Comparison of ENCODE assay signal across 8 mouse cellular contexts in the genomic region with DNA sequence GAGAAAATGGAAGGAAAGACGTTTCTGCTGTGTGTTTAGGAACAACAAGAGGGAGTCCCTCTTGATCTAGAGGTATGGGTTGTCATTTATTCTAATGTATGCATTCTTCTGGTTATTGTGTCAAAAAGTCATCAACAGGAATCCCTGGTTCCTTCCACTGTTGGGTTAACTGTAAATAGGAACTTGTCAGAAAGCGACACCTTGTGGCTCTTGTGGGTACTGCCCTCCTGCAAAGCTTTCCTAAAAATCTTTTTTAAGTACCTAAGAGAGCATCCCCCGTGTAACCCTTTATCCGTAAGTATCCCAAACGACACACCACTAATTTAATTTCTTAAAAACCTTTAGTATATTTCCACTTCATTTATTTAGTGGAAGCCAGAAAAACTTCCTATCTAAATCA. TPM values are rescaled to one million over a fixed set of nuclear protein-coding genes. Genes with fewer than 3 reads are reported as not detected.
DNase-seq lines count a peak whose midpoint lies in the region; ATAC-seq and TF ChIP-seq lines count a peak whose summit lies in the region.

No protein-coding gene starts in this region.

- intact Hi-C loops in heart, adult 2 months (cut with DNase I) = loop anchor here (1.0 to 10.0 kb wide), 3 partner anchors 46 to 282 kb away; partner anchors contain the start of gene Trim14

- ATAC-seq in heart, embryonic 11.5 days (replicated peaks; ENCODE audit: insufficient number of reproducible peaks, low FRiP score, low TSS enrichment) = no peak

- peak; percentile 47 to 80 for DNase-seq in heart, adult 2 months
- DNase-seq in CD4-positive, CD25-positive, alpha-beta regulatory T cell, adult 2 months (ENCODE audit: low read depth, low spot score) = peak; percentile 91
- DNase-seq in embryonic facial prominence, embryonic 10.5 days (ENCODE audit: low spot score) = peak; percentile 74
- DNase-seq in kidney, postnatal 25 days = peak; percentile 71 to 87
- DNase-seq in lung, postnatal 14 days = peak; percentile 87
- peak; percentile 57 to 68 for DNase-seq in spleen, adult 2 months (ENCODE audit: low read depth in 1 of 2, low spot score in 2 of 2)

- H3K79me2 ChIP-seq in heart, adult 2 months (replicated peaks; ENCODE audit: control insufficient read depth, insufficient read depth, low read length) = no peaks in the 10 kb centered on the region

- H3K4me1 ChIP-seq in heart, adult 2 months (ENCODE audit: control insufficient read depth, insufficient read depth, low read length) = no peaks in the 10 kb centered on the region
- no peaks in the 10 kb centered on the region for H3K4me1 ChIP-seq in heart, embryonic 11.5 days (ENCODE audit: control insufficient read depth, insufficient read depth, low read length)
- H3K4me1 ChIP-seq in bone marrow, adult 2 months (ENCODE audit: control insufficient read depth, insufficient read depth, low read length) = no peaks in the 10 kb centered on the region
- H3K4me1 ChIP-seq in embryonic facial prominence, embryonic 10.5 days = no peaks in the 10 kb centered on the region
- H3K4me1 ChIP-seq in spleen, adult 2 months (ENCODE audit: control insufficient read depth, insufficient read depth, insufficient read length) = no peaks in the 10 kb centered on the region

- H3K4me3 ChIP-seq in heart, adult 2 months = no peak overlapping the region
- H3K4me3 ChIP-seq in heart, embryonic 11.5 days (ENCODE audit: low read depth, low read length) = no peak overlapping the region
- no peak overlapping the region for H3K4me3 ChIP-seq in bone marrow, adult 2 months (replicated peaks; ENCODE audit: control insufficient read depth, low read depth, low read length)
- H3K4me3 ChIP-seq in embryonic facial prominence, embryonic 10.5 days = no peak overlapping the region
- no peak overlapping the region for H3K4me3 ChIP-seq in spleen, adult 2 months (ENCODE audit: extremely low read depth, insufficient read depth, insufficient read length)

- TF ChIP-seq CTCF in heart, adult 2 months (IDR thresholded peaks at IDR 0.05) = no peak; the same call in 1 of the 2 replicates
- TF ChIP-seq CTCF in bone marrow, adult 2 months (IDR thresholded peaks at IDR 0.05; ENCODE audit: control insufficient read depth, insufficient read depth, low read length) = peak; percentile 36
- TF ChIP-seq CTCF in spleen, adult 2 months (IDR thresholded peaks at IDR 0.05; ENCODE audit: extremely low read depth, insufficient read depth, insufficient read length, insufficient replicate concordance) = peak; percentile 63; the same call in 1 of the 2 replicates

- no peaks in the 10 kb centered on the region for H3K27me3 ChIP-seq in heart, adult 2 months (ENCODE audit: control insufficient read depth, insufficient read depth, low read length)
- H3K27me3 ChIP-seq in heart, embryonic 11.5 days (ENCODE audit: control insufficient read depth, insufficient read depth, low read length) = peaks cover 8% of the 10 kb centered on the region; the same call in 1 of the 2 replicates
- H3K27me3 ChIP-seq in embryonic facial prominence, embryonic 10.5 days (replicated peaks; ENCODE audit: low read depth, poor library complexity, severe bottlenecking) = peaks cover 14% of the 10 kb centered on the region
- H3K27me3 ChIP-seq in spleen, adult 2 months (ENCODE audit: control insufficient read depth, insufficient read depth, low read length) = no peaks in the 10 kb centered on the region

- WGBS in heart, adult 2 months = 5% methylated on average over 5 of the region's 5 CpGs
- WGBS in heart, embryonic 11.5 days (ENCODE audit: insufficient replicate concordance) = 7% methylated on average over 5 of the region's 5 CpGs
- WGBS in bone marrow, adult 2 months = 7% methylated on average over 5 of the region's 5 CpGs
- 16% methylated on average over 5 of the region's 5 CpGs for WGBS in embryonic facial prominence, embryonic 10.5 days
- WGBS in spleen, adult 2 months = 6% methylated on average over 5 of the region's 5 CpGs

- H3K27ac ChIP-seq in heart, adult 2 months = no peak overlapping the region
- H3K27ac ChIP-seq in heart, embryonic 11.5 days (ENCODE audit: low read depth, low read length) = no peak overlapping the region
- no peak overlapping the region for H3K27ac ChIP-seq in bone marrow, adult 2 months (ENCODE audit: control insufficient read depth, insufficient read depth, low read depth, low read length, poor library complexity)
- no peak overlapping the region for H3K27ac ChIP-seq in embryonic facial prominence, embryonic 10.5 days (replicated peaks)
- no peak overlapping the region for H3K27ac ChIP-seq in spleen, adult 2 months (ENCODE audit: insufficient read depth, low read length)

- H3K36me3 ChIP-seq in heart, adult 2 months (ENCODE audit: control insufficient read depth, insufficient read depth, low read length) = no peaks in the 10 kb centered on the region
- no peaks in the 10 kb centered on the region for H3K36me3 ChIP-seq in heart, embryonic 11.5 days (ENCODE audit: control insufficient read depth, insufficient read depth, low read length)
- no peaks in the 10 kb centered on the region for H3K36me3 ChIP-seq in embryonic facial prominence, embryonic 10.5 days (replicated peaks)
- no peaks in the 10 kb centered on the region for H3K36me3 ChIP-seq in spleen, adult 2 months (ENCODE audit: control insufficient read depth, insufficient read depth, low read length)

- no peak for TF ChIP-seq POLR2A in heart, adult 2 months (IDR thresholded peaks at IDR 0.05; ENCODE audit: insufficient read depth, low read depth, low read length)
- TF ChIP-seq POLR2A in bone marrow, adult 2 months (IDR thresholded peaks at IDR 0.05; ENCODE audit: borderline replicate concordance, control insufficient read depth, low read depth, low read length) = no peak
- no peak for TF ChIP-seq POLR2A in spleen, adult 2 months (IDR thresholded peaks at IDR 0.05; ENCODE audit: low read depth, low read length)

- TF ChIP-seq EP300 in heart, adult 2 months (IDR thresholded peaks at IDR 0.05; ENCODE audit: insufficient read depth, low read depth, low read length) = no peak

- no peak overlapping the region for H3K9ac ChIP-seq in heart, adult 2 months (ENCODE audit: low read depth, low read length)
- H3K9ac ChIP-seq in heart, embryonic 11.5 days (ENCODE audit: low read depth, low read length) = no peak overlapping the region

- H3K4me2 ChIP-seq in heart, embryonic 11.5 days = no peak overlapping the region

- no peaks in the 10 kb centered on the region for H3K9me3 ChIP-seq in heart, embryonic 11.5 days (replicated peaks; ENCODE audit: control insufficient read depth, low read length)
- no peaks in the 10 kb centered on the region for H3K9me3 ChIP-seq in embryonic facial prominence, embryonic 10.5 days

RNA-seq across cellular contexts. Expression of gene Tbc1d2, which starts 7.1 kb away (rescaled TPM):
- 1 to 10 TPM in 1 of 2 experiments, under 1 TPM in 1; 0.64 to 1.7 TPM for total RNA-seq in heart, adult 2 months (2021)
- polyA plus RNA-seq in heart, adult 2 months (2012; rRNA removed) = 1.4 and 1.6 TPM in 2 replicates
- 0.11 and 0.30 TPM in 2 replicates for polyA plus RNA-seq in heart, embryonic 11.5 days (2014; fragmentation: Nextera tagmentation; extraction: Ambion mirVana)
- polyA plus RNA-seq in bone marrow, adult 2 months (2011; ENCODE audit: insufficient read depth, insufficient read length, low replicate concordance, missing spikeins) = 2.7 and 4.6 TPM in 2 replicates
- 2.3 TPM in 2 replicates for polyA plus RNA-seq in embryonic facial prominence, embryonic 10.5 days (2016; fragmentation: Nextera tagmentation; extraction: Ambion mirVana)
- polyA plus RNA-seq in spleen, adult 2 months (2012; rRNA removed) = 1.0 and 1.6 TPM in 2 replicates

RNA-seq across cellular contexts. Expression of gene Coro2a, which starts 55.1 kb away (rescaled TPM):
- total RNA-seq in heart, adult 2 months (2021) = under 1 TPM; 0.39 to 0.43 TPM
- 0.64 and 2.1 TPM in 2 replicates for polyA plus RNA-seq in heart, adult 2 months (2012; rRNA removed)
- polyA plus RNA-seq in heart, embryonic 11.5 days (2014; fragmentation: Nextera tagmentation; extraction: Ambion mirVana) = 0.50 and 0.56 TPM in 2 replicates
- 6.0 and 8.1 TPM in 2 replicates for polyA plus RNA-seq in bone marrow, adult 2 months (2011; ENCODE audit: insufficient read depth, insufficient read length, low replicate concordance, missing spikeins)
- polyA plus RNA-seq in embryonic facial prominence, embryonic 10.5 days (2016; fragmentation: Nextera tagmentation; extraction: Ambion mirVana) = 7.1 and 8.5 TPM in 2 replicates
- polyA plus RNA-seq in spleen, adult 2 months (2012; rRNA removed) = 36.0 and 51.3 TPM in 2 replicates
